Mouse (Mus musculus): ENCODE measurements around the gene Txnrd2. TPM values are rescaled to one million over a fixed set of nuclear protein-coding genes. Genes with fewer than 3 reads are reported as not detected.

Gene Txnrd2
- polyA plus RNA-seq, 1 experiment from 2014 or later: 17.7 TPM

DNA sequence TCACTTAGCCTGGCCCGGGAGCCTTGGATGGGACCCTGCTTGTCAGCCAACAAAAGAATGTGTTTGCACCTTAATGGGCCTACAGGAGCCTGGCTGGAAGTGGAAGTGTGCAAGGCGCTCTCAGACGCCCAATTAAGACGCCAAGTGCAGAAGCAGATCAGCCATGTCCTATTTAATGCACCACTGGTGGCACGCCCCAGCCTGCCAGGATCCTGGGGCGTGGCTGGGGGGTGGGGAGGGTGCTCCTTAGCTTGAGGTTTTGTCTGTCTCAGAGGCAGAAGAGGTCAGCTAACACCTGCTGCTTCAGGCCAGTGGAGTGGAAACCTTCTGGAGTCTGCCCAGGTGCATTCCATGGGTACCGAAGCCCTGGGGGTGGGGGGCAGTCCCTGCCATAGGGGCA lies 53.5 kb downstream of the Txnrd2 start:
- H3K27me3 ChIP-seq: no peaks in the 10 kb centered on the region
- WGBS: 49% methylated on average over 7 of the region's 7 CpGs
- no peak overlapping the region for H3K4me2 ChIP-seq
- peak overlapping the region; percentile 55 for H3K27ac ChIP-seq
- H3K9ac ChIP-seq: 0 out of 2 replicates have a peak overlapping the region, but pooled peaks have one; percentile 27
- peaks cover 5% of the 10 kb centered on the region; the same call in 1 of the 2 replicates for H3K36me3 ChIP-seq
- H3K4me1 ChIP-seq: peaks cover 32% of the 10 kb centered on the region
- H3K4me3 ChIP-seq: no peak overlapping the region
- ATAC-seq (ENCODE audit: insufficient number of reproducible peaks, insufficient read depth, low FRiP score, low TSS enrichment, low read depth): no peak
- H3K9me3 ChIP-seq: no peaks in the 10 kb centered on the region

DNA sequence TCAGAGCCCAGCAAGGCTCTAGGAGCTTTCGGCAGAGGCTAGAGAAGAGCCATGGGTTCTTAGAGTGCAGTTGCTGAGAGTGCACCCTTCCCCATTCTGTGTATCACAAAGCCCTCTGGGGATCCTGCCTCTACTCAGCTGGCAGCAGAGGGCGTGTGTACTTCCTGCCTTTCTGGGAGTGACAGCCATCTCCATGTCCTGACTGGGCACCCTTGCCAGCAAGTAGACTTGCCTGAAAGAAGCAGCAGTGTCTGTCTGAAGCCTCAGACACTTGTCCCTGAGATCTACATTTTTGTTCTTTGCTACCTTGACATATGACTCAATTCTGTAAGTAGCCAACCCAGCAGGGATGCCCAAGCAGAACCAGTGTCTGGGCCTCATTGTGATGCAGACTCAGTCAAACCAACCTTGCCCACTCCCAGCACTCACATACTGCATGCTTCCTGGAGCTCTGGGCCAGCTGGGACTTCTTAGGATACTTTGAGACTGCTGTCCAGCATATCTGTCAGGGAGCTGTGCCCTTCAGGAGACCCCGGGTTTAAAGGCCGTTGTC lies 54.8 kb downstream of the Txnrd2 start:
- Histone ChIP-seq H3K4me2 (no peak overlapping the region), H3K27ac (no peak overlapping the region), H3K36me3 (0 out of 2 replicates have a peak, but pooled peaks cover 5% of the 10 kb centered on the region), H3K4me1 (peaks cover 34% of the 10 kb centered on the region), H3K9ac (peak overlapping the region; percentile 28; the same call in 1 of the 2 replicates), H3K4me3 (no peak overlapping the region), H3K9me3 (no peaks in the 10 kb centered on the region), H3K27me3 (no peaks in the 10 kb centered on the region)
- 61% methylated on average over 4 of the region's 4 CpGs for WGBS
- no peak for ATAC-seq (ENCODE audit: insufficient number of reproducible peaks, insufficient read depth, low FRiP score, low TSS enrichment, low read depth)

DNA sequence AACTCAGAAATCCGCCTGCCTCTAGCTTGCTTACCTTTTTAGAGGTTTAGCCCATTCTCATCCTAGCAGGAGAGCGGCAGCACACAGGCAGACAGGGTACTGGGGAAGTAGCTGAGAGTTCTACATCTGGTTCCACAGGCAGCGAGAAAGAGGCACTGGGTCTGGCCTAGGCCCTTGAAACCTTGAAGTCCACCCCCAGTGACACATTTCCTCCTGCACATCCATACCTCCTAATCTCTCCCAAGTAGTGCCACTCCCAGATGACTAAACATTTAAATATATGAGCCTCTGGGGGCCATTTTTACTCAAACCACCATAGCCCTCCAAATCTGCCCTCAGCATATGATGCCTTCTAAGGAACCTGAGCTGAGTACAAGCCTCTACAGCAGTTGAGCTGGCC lies 56.2 kb downstream of the Txnrd2 start:
- Histone ChIP-seq H3K4me1 (peaks cover 34% of the 10 kb centered on the region), H3K9me3 (no peaks in the 10 kb centered on the region), H3K27ac (no peak overlapping the region), H3K4me3 (no peak overlapping the region), H3K36me3 (0 out of 2 replicates have a peak, but pooled peaks cover 5% of the 10 kb centered on the region), H3K27me3 (no peaks in the 10 kb centered on the region), H3K9ac (no peak overlapping the region), H3K4me2 (no peak overlapping the region)
- ATAC-seq (ENCODE audit: insufficient number of reproducible peaks, insufficient read depth, low FRiP score, low TSS enrichment, low read depth): no peak
- WGBS: 85% methylated on average over 3 of the region's 3 CpGs

DNA sequence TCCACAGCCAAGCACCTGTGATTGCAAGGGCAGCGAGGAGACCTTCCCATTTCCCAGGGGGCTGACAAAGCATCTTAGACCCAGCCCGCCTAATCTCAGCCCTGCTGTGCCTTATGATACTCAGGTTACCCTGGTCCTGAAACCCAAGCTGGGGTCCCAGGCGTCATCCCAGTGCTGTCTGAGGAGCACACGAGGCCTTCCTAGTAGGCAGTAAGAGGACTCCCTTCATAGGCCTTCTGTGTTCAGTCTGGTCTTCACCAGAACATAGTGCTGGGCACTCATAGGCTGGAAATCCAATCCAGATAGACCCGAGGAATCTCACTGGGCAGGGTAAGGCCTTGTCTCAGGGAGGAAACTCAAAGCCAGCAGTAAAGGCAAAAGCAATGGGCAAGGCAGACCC lies 57.7 kb downstream of the Txnrd2 start:
- H3K4me3 ChIP-seq: no peak overlapping the region
- H3K4me1 ChIP-seq: peaks cover 32% of the 10 kb centered on the region
- H3K27ac ChIP-seq: peak overlapping the region; percentile 39; the same call in 1 of the 2 replicates
- ATAC-seq (ENCODE audit: insufficient number of reproducible peaks, insufficient read depth, low FRiP score, low TSS enrichment, low read depth): no peak
- no peak overlapping the region for H3K4me2 ChIP-seq
- H3K36me3 ChIP-seq: no peaks in the 10 kb centered on the region
- WGBS: 46% methylated on average over 5 of the region's 5 CpGs
- no peaks in the 10 kb centered on the region for H3K27me3 ChIP-seq
- H3K9ac ChIP-seq: no peak overlapping the region
- no peaks in the 10 kb centered on the region for H3K9me3 ChIP-seq

DNA sequence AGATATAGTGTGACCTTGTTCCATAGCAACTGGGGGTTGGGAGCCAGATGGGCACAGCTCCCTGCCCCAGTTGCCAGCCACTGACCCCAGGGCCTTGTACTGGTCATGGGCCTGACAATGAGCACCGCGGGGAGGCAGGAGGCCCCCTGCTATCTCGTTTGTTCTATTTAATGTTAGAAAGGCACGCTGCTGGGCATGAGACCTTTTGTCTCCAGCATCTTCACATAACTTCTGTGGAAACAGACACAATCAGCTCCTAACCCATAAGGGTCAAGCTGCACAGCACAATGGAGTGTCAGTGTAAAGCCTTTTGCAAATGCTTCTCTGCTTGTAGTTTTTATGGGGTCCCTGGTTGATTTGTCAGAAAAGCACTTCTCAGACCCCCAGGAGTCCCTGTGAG lies 58.2 kb downstream of the Txnrd2 start:
- ATAC-seq (ENCODE audit: insufficient number of reproducible peaks, insufficient read depth, low FRiP score, low TSS enrichment, low read depth): no peak
- Histone ChIP-seq H3K27me3 (no peaks in the 10 kb centered on the region), H3K36me3 (no peaks in the 10 kb centered on the region), H3K9me3 (no peaks in the 10 kb centered on the region), H3K4me3 (no peak overlapping the region), H3K4me2 (no peak overlapping the region), H3K4me1 (peaks cover 31% of the 10 kb centered on the region), H3K9ac (no peak overlapping the region), H3K27ac (peak overlapping the region; percentile 73)
- WGBS: 30% methylated on average over 4 of the region's 4 CpGs

DNA sequence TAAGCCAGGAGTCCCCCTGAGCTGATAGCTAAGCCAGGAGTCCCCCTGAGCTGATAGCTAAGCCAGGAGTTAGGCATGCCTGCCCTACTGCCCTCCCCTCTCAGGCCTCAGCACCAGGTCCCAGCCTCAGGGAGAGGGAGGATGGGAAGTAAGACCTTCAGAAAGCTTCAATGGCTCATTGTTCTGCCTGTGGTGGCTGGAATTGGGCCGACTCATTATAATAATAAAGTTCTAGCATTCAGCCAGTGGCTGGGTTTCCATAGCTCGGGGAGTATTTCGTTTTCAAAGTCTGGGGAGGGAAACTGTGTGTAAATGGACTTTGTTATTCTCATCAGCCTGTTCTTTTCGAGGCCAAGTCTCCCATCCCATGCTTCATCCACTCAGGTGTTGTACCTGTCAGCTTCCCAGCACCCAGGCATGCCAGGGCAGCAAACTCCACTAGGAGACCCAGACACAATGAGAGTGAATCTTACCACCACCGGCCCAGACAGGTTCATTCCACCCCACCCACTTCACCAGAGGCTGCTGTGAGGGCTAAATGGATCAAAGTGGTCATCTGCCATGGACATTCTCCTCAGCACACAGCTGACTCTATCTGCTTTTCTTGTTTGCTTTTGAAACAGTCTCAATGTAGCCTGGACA lies 58.7 kb downstream of the Txnrd2 start:
- peaks cover 26% of the 10 kb centered on the region for H3K4me1 ChIP-seq
- peak overlapping the region; percentile 73 for H3K27ac ChIP-seq
- WGBS: 22% methylated on average over 5 of the region's 5 CpGs
- no peaks in the 10 kb centered on the region for H3K36me3 ChIP-seq
- no peak overlapping the region for H3K4me2 ChIP-seq
- no peaks in the 10 kb centered on the region for H3K27me3 ChIP-seq
- no peak for ATAC-seq (ENCODE audit: insufficient number of reproducible peaks, insufficient read depth, low FRiP score, low TSS enrichment, low read depth)
- H3K9ac ChIP-seq: no peak overlapping the region
- H3K9me3 ChIP-seq: no peaks in the 10 kb centered on the region
- H3K4me3 ChIP-seq: no peak overlapping the region

DNA sequence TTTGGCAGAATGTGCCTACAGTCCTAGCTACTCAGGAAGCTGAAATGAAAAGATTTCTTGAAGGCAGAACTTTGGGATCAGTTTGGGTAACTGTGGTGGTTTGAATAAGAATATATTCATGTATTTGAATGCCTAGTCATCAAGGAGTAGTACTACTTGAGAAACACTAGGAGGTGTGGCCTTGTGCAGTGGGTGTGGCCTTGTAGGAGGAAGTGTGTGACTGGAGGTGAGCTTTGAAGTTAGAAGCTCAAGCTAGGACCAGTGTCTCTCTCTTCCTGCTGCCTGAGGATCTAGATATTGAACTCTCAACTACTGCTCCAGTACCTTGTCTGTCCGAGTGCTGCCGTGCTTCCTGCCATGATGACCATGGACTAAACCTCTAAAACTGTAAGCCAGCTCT lies 59.9 kb downstream of the Txnrd2 start:
- Histone ChIP-seq H3K4me1 (peaks cover 16% of the 10 kb centered on the region), H3K27ac (no peak overlapping the region), H3K4me3 (no peak overlapping the region), H3K9me3 (no peaks in the 10 kb centered on the region), H3K9ac (no peak overlapping the region), H3K36me3 (no peaks in the 10 kb centered on the region), H3K27me3 (no peaks in the 10 kb centered on the region), H3K4me2 (no peak overlapping the region)
- ATAC-seq (ENCODE audit: insufficient number of reproducible peaks, insufficient read depth, low FRiP score, low TSS enrichment, low read depth): no peak
- 98% methylated on average over 2 of the region's 2 CpGs for WGBS

DNA sequence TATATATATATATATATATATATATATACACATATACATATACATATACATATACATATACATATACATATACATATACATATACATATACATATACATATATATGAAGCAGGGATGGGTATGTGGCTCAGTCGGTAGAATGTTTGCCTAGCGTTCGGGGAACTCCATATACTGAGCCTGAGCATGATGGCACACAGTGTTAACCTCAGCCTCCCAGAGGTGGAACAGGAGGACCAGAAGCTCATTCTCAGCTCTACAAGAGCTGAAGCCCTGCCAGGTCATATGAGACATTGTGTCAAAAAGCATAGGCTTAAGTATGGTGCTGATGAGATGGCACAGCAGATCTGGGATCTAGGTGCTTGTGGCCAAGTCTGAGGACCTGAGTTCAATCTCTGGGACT lies 64.1 kb downstream of the Txnrd2 start:
- Histone ChIP-seq H3K27me3 (no peaks in the 10 kb centered on the region), H3K4me2 (no peak overlapping the region), H3K4me1 (no peaks in the 10 kb centered on the region), H3K4me3 (no peak overlapping the region), H3K9me3 (no peaks in the 10 kb centered on the region), H3K9ac (no peak overlapping the region), H3K36me3 (no peaks in the 10 kb centered on the region), H3K27ac (no peak overlapping the region)
- 93% methylated on average over 3 of the region's 3 CpGs for WGBS
- no peak for ATAC-seq (ENCODE audit: insufficient number of reproducible peaks, insufficient read depth, low FRiP score, low TSS enrichment, low read depth)

DNA sequence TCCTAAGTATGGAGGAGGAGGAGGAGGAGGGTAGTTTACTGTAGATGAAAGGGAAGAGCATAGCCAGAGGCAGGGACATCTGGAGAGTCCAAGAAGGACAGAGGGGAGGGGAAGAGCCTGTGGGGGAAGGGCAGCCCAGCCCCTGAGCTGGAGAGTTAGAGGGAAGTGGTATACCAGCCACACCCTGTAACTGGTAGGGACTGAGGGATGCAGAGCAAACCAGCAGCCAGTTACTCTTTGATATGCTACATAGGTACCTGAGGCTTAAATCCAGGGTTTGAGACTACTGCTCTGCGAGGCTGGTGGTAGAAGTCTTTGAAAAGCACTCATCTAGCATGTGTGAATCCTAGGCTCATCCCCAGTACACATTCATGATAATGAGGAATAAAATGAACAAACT lies 64.7 kb downstream of the Txnrd2 start:
- H3K4me2 ChIP-seq: no peak overlapping the region
- H3K4me3 ChIP-seq: no peak overlapping the region
- no peaks in the 10 kb centered on the region for H3K36me3 ChIP-seq
- H3K4me1 ChIP-seq: no peaks in the 10 kb centered on the region
- no peak overlapping the region for H3K9ac ChIP-seq
- H3K27ac ChIP-seq: no peak overlapping the region
- ATAC-seq (ENCODE audit: insufficient number of reproducible peaks, insufficient read depth, low FRiP score, low TSS enrichment, low read depth): no peak
- no peaks in the 10 kb centered on the region for H3K27me3 ChIP-seq
- 61% methylated on average over 1 of the region's 1 CpGs for WGBS
- no peaks in the 10 kb centered on the region for H3K9me3 ChIP-seq

DNA sequence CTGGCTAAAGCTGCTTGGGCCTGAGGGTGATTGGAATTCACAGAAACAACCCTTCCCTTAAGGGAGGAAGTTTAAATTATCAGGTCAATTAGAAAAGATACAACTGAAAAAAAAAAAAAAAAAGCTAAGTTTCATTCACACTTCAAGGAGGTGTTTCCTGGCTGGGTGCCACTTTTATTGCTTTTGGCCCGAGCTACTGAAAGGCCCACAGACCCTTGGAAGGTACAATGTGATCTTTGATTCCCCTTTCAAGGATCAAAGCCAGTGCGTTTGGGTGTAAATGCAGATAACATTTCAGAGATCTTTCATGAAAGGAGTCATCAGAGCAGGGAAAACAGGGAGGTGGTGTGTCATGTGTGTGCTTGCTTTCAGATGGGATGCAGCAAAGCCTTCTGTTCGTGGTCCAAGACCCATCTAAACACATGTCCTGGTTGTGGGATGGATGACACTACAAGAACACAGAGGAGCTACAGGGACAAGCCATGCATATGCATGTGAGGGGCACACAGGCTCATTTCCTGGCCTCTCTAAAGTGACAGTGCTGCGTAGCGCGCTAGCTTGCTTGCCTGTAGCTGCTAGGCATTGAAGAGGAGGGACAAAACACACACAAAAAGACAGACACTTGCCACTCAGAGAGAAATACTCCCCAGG lies 71.8 kb downstream of the Txnrd2 start:
- H3K27me3 ChIP-seq: no peaks in the 10 kb centered on the region
- peak overlapping the region; percentile 88 for H3K9ac ChIP-seq
- H3K4me2 ChIP-seq: peak overlapping the region; percentile 85
- WGBS: 6% methylated on average over 6 of the region's 6 CpGs
- peaks cover 20% of the 10 kb centered on the region for H3K4me1 ChIP-seq
- ATAC-seq (ENCODE audit: insufficient number of reproducible peaks, insufficient read depth, low FRiP score, low TSS enrichment, low read depth): peak; percentile 22; the same call in 1 of the 2 replicates
- no peaks in the 10 kb centered on the region for H3K9me3 ChIP-seq
- peak overlapping the region; percentile 91 for H3K27ac ChIP-seq
- H3K4me3 ChIP-seq: peak overlapping the region; percentile 79
- H3K36me3 ChIP-seq: peaks cover 24% of the 10 kb centered on the region

DNA sequence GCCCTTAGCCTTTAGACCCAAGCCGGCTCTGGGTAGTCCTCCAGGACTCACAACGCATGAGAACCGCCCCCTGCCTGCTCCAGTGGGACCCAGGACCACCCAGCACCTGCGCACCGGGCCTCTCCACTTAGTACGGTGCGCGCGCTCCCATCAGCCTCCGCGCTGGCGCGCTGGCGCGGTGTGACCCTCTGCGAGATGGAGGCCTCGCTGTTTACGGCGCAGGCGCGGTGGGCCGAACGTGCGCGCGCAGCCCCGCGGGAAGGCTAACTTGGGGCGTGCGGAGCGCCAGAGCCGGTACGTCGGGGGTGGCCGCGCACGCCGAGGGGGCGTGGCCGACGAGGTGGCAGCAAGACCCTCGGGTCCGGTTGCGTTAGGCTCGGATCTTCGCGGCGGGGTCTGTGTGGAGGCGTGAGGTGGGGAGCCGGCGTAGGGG lies 72.4 kb downstream of the Txnrd2 start, which contains the start of the genes Gnb1l and Rtl10:
Gnb1l (plus strand) TSS at position 156 of the 433 bp plus-strand sequence.
Rtl10 (plus strand) TSS at position 344 of the 433 bp plus-strand sequence.
- peaks cover 20% of the 10 kb centered on the region for H3K4me1 ChIP-seq
- peak; percentile 95 for ATAC-seq (ENCODE audit: insufficient number of reproducible peaks, insufficient read depth, low FRiP score, low TSS enrichment, low read depth)
- under 1% methylated on average over 51 of the region's 51 CpGs for WGBS
- no peaks in the 10 kb centered on the region for H3K9me3 ChIP-seq
- H3K27ac ChIP-seq: peak within 1 kb of the TSS; percentile 91
- H3K27me3 ChIP-seq: no peaks in the 10 kb centered on the region
- peaks cover 25% of the 10 kb centered on the region for H3K36me3 ChIP-seq
- peak within 1 kb of the TSS; percentile 79 for H3K4me3 ChIP-seq
- peak within 1 kb of the TSS; percentile 85 for H3K4me2 ChIP-seq
- H3K9ac ChIP-seq: peak within 1 kb of the TSS; percentile 88

Data from embryonic facial prominence, embryonic 13.5 days (tissue).